Mouse (Mus musculus): Measurements from ENCODE around the gene Ercc4. TPM values are rescaled to one million over a fixed set of nuclear protein-coding genes. Genes with fewer than 3 reads are reported as not detected.
A peak's percentile ranks its signal among the peaks of the same experiment; 100 is the strongest.
"Not testable (repeated sequence)": the region's sequence is repeated elsewhere in the genome, so short reads cannot be mapped to it uniquely, and the experiment has no call there.

Ercc4 gene
- 10 to 100 TPM; 18.3 to 19.9 TPM for polyA plus RNA-seq (2017; shearing (Covaris generic))

- peak; percentile 96 for ATAC-seq
Observed at GRCm38 (mm10) chr16:13109156-13109989, at the start of gene Ercc4. TSS of gene Ercc4 (plus strand) at chr16:13109684.

GRCm38 (mm10) chr16:13061113-13061512 lies 48.4 kb upstream of the Ercc4 start:
- peak; percentile 36 for ATAC-seq

- no peak for ATAC-seq
Observed at GRCm38 (mm10) chr16:13074176-13074575, 35.3 kb upstream of the Ercc4 start.

GRCm38 (mm10) chr16:13080161-13080560 lies 29.3 kb upstream of the Ercc4 start:
- ATAC-seq: no peak

GRCm38 (mm10) chr16:13083155-13083798 lies 26.2 kb upstream of the Ercc4 start:
- ATAC-seq: no peak

GRCm38 (mm10) chr16:13108356-13108755 lies 1.1 kb upstream of the Ercc4 start:
- no peak for ATAC-seq

- peak; percentile 33 for ATAC-seq
Observed at GRCm38 (mm10) chr16:13109990-13110595, 609 bp downstream of the Ercc4 start.

- ATAC-seq: no peak
Observed at GRCm38 (mm10) chr16:13114821-13115220, 5.3 kb downstream of the Ercc4 start.

- not testable (repeated sequence) for ATAC-seq
Observed at GRCm38 (mm10) chr16:13115466-13115865, 6.0 kb downstream of the Ercc4 start.

- ATAC-seq: peak; percentile 86
Observed at GRCm38 (mm10) chr16:13117299-13117966, 7.9 kb downstream of the Ercc4 start.

- no peak for ATAC-seq
Observed at GRCm38 (mm10) chr16:13117967-13118430, 8.5 kb downstream of the Ercc4 start.

- no peak for ATAC-seq
Observed at GRCm38 (mm10) chr16:13118754-13119294, 9.3 kb downstream of the Ercc4 start.

- no peak for ATAC-seq
Observed at GRCm38 (mm10) chr16:13119641-13120350, 10.3 kb downstream of the Ercc4 start.

GRCm38 (mm10) chr16:13125357-13125756 lies 15.9 kb downstream of the Ercc4 start:
- no peak for ATAC-seq

- ATAC-seq: no peak
Observed at GRCm38 (mm10) chr16:13127566-13127965, 18.1 kb downstream of the Ercc4 start.

- no peak for ATAC-seq
Observed at GRCm38 (mm10) chr16:13130412-13130811, 20.9 kb downstream of the Ercc4 start.

- no peak for ATAC-seq
Observed at GRCm38 (mm10) chr16:13141220-13141619, 31.7 kb downstream of the Ercc4 start.

- no peak for ATAC-seq
Observed at GRCm38 (mm10) chr16:13143932-13144331, 34.4 kb downstream of the Ercc4 start.

GRCm38 (mm10) chr16:13144682-13145410 lies 35.4 kb downstream of the Ercc4 start:
- ATAC-seq: no peak

GRCm38 (mm10) chr16:13146231-13146630 lies 36.7 kb downstream of the Ercc4 start:
- no peak for ATAC-seq

All from activated CD4-positive, CD25-positive, alpha-beta regulatory T cell, adult 4 months (primary cell).